Mouse (Mus musculus): ENCODE measurements around the gene Ces1h.
"Not testable (repeated sequence)": the region's sequence is repeated elsewhere in the genome, so short reads cannot be mapped to it uniquely, and the experiment has no call there.

Ces1h gene

GRCm38 (mm10) chr8:93379625-93380024 lies at the start of gene Ces1h:
Gene Ces1h (minus strand): TSS chr8:93379725.
- DNase-seq (ENCODE audit: low read depth), result no peak

- DNase-seq (ENCODE audit: low read depth), result no peak
Measured at GRCm38 (mm10) chr8:93427195-93427594, 47.7 kb upstream of the Ces1h start.

- DNase-seq (ENCODE audit: low read depth), result no peak
Measured at GRCm38 (mm10) chr8:93415387-93415786, 35.9 kb upstream of the Ces1h start.

- no peak for DNase-seq (ENCODE audit: low read depth)
Measured at GRCm38 (mm10) chr8:93408830-93409229, 29.3 kb upstream of the Ces1h start.

- no peak for DNase-seq (ENCODE audit: low read depth)
Measured at GRCm38 (mm10) chr8:93399698-93400097, 20.2 kb upstream of the Ces1h start.

GRCm38 (mm10) chr8:93398044-93398443 lies 18.5 kb upstream of the Ces1h start:
- no peak for DNase-seq (ENCODE audit: low read depth)

- not testable (repeated sequence) for DNase-seq (ENCODE audit: low read depth)
Measured at GRCm38 (mm10) chr8:93394079-93394619, 14.6 kb upstream of the Ces1h start.

GRCm38 (mm10) chr8:93369481-93369880 lies 10.0 kb downstream of the Ces1h start:
- DNase-seq (ENCODE audit: low read depth), result no peak

- DNase-seq (ENCODE audit: low read depth), result no peak
Measured at GRCm38 (mm10) chr8:93360113-93360512, 19.4 kb downstream of the Ces1h start.

- DNase-seq (ENCODE audit: low read depth), result no peak
Measured at GRCm38 (mm10) chr8:93339531-93339930, 40.0 kb downstream of the Ces1h start.

GRCm38 (mm10) chr8:93337207-93337606 lies 42.3 kb downstream of the Ces1h start, which contains the start of gene Ces1g:
Gene Ces1g (minus strand): TSS chr8:93337308.
- DNase-seq (ENCODE audit: low read depth), result no peak

GRCm38 (mm10) chr8:93332703-93333102 lies 46.8 kb downstream of the Ces1h start:
- no peak for DNase-seq (ENCODE audit: low read depth)

GRCm38 (mm10) chr8:93331151-93331550 lies 48.4 kb downstream of the Ces1h start:
- no peak for DNase-seq (ENCODE audit: low read depth)

- DNase-seq (ENCODE audit: low read depth), result no peak
Measured at GRCm38 (mm10) chr8:93325123-93325522, 54.4 kb downstream of the Ces1h start.

GRCm38 (mm10) chr8:93317031-93317430 lies 62.5 kb downstream of the Ces1h start:
- DNase-seq (ENCODE audit: low read depth), result no peak

GRCm38 (mm10) chr8:93315557-93315956 lies 64.0 kb downstream of the Ces1h start:
- no peak for DNase-seq (ENCODE audit: low read depth)
